Mouse (Mus musculus): ENCODE measurements around the gene Ntn5. TPM values are rescaled to one million over a fixed set of nuclear protein-coding genes. Genes with fewer than 3 reads are reported as not detected.
A peak's percentile ranks its signal among the peaks of the same experiment; 100 is the strongest.

The Ntn5 gene
- polyA plus RNA-seq, 1 experiment from 2014 or later = not detected

DNA sequence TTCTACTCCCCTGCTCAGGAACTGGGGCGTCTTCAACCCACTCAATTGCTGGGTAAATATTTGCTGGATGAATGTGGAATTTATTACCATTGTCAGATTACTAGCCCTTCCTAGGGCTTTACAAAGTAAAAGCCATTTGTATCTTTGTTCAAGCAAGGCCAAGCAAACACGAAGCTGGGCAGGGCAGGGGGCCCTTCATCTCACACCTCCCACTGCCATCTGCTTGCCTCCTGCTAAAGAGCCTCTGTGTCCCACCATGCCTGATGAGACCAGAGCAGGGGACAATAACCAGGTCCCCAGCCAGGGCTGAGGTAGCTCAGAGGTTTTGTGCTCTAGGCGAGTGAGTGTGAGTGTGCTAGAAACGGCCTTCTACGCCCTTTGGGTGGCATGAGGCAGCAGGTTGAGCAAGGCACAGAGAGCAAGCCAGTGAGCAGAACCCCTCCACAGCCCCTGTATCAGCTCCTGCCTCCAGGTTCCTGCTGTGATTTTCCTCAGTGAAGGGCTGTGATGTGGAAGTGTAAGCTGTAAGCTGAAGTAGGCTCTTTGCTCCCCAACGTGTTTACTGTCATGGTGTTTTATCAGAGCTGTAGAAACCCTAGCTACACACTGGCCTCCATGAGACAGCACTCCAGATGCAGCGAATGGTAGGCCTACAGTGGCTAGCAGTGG is 6.1 kb upstream of the Ntn5 start:
- no peak for ATAC-seq (ENCODE audit: low FRiP score)
- Histone ChIP-seq H3K9me3 (ENCODE audit: control insufficient read depth, low read length) (no peaks in the 10 kb centered on the region), H3K27me3 (ENCODE audit: control insufficient read depth, insufficient read depth, low read length) (no peaks in the 10 kb centered on the region), H3K4me2 (no peak overlapping the region), H3K27ac (ENCODE audit: low read depth, low read length) (no peak overlapping the region), H3K4me1 (ENCODE audit: control insufficient read depth, insufficient read depth, low read length) (no peaks in the 10 kb centered on the region), H3K4me3 (ENCODE audit: low read depth, low read length) (no peak overlapping the region), H3K9ac (ENCODE audit: low read length) (no peak overlapping the region), H3K36me3 (ENCODE audit: control insufficient read depth, insufficient read depth, low read length) (no peaks in the 10 kb centered on the region)
- 78% methylated on average over 7 of the region's 7 CpGs for WGBS
- no peak for DNase-seq (ENCODE audit: low spot score, missing footprints)

GRCm38 (mm10) chr7:45678513-45678912 is 5.3 kb upstream of the Ntn5 start:
- Histone ChIP-seq H3K27me3 (ENCODE audit: control insufficient read depth, insufficient read depth, low read length) (no peaks in the 10 kb centered on the region), H3K36me3 (ENCODE audit: control insufficient read depth, insufficient read depth, low read length) (no peaks in the 10 kb centered on the region), H3K9ac (ENCODE audit: low read length) (no peak overlapping the region), H3K9me3 (ENCODE audit: control insufficient read depth, low read length) (no peaks in the 10 kb centered on the region), H3K4me2 (no peak overlapping the region), H3K4me3 (ENCODE audit: low read depth, low read length) (no peak overlapping the region), H3K27ac (ENCODE audit: low read depth, low read length) (no peak overlapping the region), H3K4me1 (ENCODE audit: control insufficient read depth, insufficient read depth, low read length) (no peaks in the 10 kb centered on the region)
- 93% methylated on average over 14 of the region's 14 CpGs for WGBS
- no peak for DNase-seq (ENCODE audit: low spot score, missing footprints)
- no peak for ATAC-seq (ENCODE audit: low FRiP score)

DNA sequence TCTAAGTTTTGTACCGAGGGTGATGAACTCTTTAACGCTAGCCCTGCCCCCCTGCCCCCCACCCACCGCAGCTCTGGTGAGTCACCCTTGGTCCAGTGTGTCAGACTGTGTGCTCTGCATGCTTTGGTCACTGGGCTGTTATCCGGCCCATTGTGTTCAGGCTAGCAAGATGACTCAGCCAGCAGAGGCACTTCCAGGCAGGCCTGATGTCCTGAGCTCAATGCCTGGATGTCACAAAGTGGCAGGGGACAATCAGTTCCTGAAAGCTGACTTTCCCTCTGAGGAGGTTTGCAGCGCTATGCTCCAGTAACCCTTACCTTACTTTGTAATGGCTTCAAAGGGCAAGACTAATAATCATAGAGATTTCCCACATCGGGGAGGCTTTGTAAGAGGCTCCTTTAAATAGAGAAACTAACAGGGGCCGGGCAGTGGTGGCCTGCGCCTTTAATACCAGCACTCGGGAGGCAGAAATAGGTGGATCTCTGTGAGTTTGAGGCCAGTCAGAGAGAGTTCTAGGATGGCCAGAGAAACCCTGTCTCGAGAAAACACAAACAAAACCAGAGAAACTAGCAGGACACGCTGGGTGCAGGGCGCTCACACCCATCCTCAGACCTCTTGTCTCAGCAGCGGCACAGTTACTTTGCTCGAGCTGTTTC is 3.7 kb upstream of the Ntn5 start:
- Histone ChIP-seq H3K27ac (ENCODE audit: low read depth, low read length) (no peak overlapping the region), H3K4me2 (no peak overlapping the region), H3K4me1 (ENCODE audit: control insufficient read depth, insufficient read depth, low read length) (no peaks in the 10 kb centered on the region), H3K9me3 (ENCODE audit: control insufficient read depth, low read length) (no peaks in the 10 kb centered on the region), H3K9ac (ENCODE audit: low read length) (no peak overlapping the region), H3K27me3 (ENCODE audit: control insufficient read depth, insufficient read depth, low read length) (no peaks in the 10 kb centered on the region), H3K4me3 (ENCODE audit: low read depth, low read length) (no peak overlapping the region), H3K36me3 (ENCODE audit: control insufficient read depth, insufficient read depth, low read length) (no peaks in the 10 kb centered on the region)
- ATAC-seq (ENCODE audit: low FRiP score) (no peak), DNase-seq (ENCODE audit: low spot score, missing footprints) (peak; percentile 82)
- 58% methylated on average over 14 of the region's 14 CpGs for WGBS

GRCm38 (mm10) chr7:45681046-45681736 is 2.6 kb upstream of the Ntn5 start:
- DNase-seq (ENCODE audit: low spot score, missing footprints) = no peak
- no peaks in the 10 kb centered on the region for H3K27me3 ChIP-seq (ENCODE audit: control insufficient read depth, insufficient read depth, low read length)
- no peak overlapping the region for H3K27ac ChIP-seq (ENCODE audit: low read depth, low read length)
- no peak overlapping the region for H3K9ac ChIP-seq (ENCODE audit: low read length)
- WGBS = 88% methylated on average over 8 of the region's 8 CpGs
- ATAC-seq (ENCODE audit: low FRiP score) = no peak
- no peaks in the 10 kb centered on the region for H3K4me1 ChIP-seq (ENCODE audit: control insufficient read depth, insufficient read depth, low read length)
- no peak overlapping the region for H3K4me3 ChIP-seq (ENCODE audit: low read depth, low read length)
- no peak overlapping the region for H3K4me2 ChIP-seq
- H3K36me3 ChIP-seq (ENCODE audit: control insufficient read depth, insufficient read depth, low read length) = no peaks in the 10 kb centered on the region
- H3K9me3 ChIP-seq (ENCODE audit: control insufficient read depth, low read length) = no peaks in the 10 kb centered on the region

- no peak overlapping the region for H3K4me3 ChIP-seq (ENCODE audit: low read depth, low read length)
- H3K27ac ChIP-seq (ENCODE audit: low read depth, low read length) = no peak overlapping the region
- WGBS = 30% methylated on average over 14 of the region's 14 CpGs
- H3K27me3 ChIP-seq (ENCODE audit: control insufficient read depth, insufficient read depth, low read length) = no peaks in the 10 kb centered on the region
- no peaks in the 10 kb centered on the region for H3K36me3 ChIP-seq (ENCODE audit: control insufficient read depth, insufficient read depth, low read length)
- ATAC-seq (ENCODE audit: low FRiP score) (peak; percentile 85), DNase-seq (ENCODE audit: low spot score, missing footprints) (peak; percentile 98)
- H3K4me2 ChIP-seq = peak overlapping the region; percentile 1; the same call in 1 of the 2 replicates
- no peaks in the 10 kb centered on the region for H3K4me1 ChIP-seq (ENCODE audit: control insufficient read depth, insufficient read depth, low read length)
- H3K9me3 ChIP-seq (ENCODE audit: control insufficient read depth, low read length) = no peaks in the 10 kb centered on the region
- peak overlapping the region; percentile 21 for H3K9ac ChIP-seq (ENCODE audit: low read length)
Measured at GRCm38 (mm10) chr7:45682144-45683126, 1.4 kb upstream of the Ntn5 start.

GRCm38 (mm10) chr7:45685811-45686210 is 2.0 kb downstream of the Ntn5 start:
- Histone ChIP-seq H3K27ac (ENCODE audit: low read depth, low read length) (no peak overlapping the region), H3K9me3 (ENCODE audit: control insufficient read depth, low read length) (no peaks in the 10 kb centered on the region), H3K27me3 (ENCODE audit: control insufficient read depth, insufficient read depth, low read length) (no peaks in the 10 kb centered on the region), H3K4me1 (ENCODE audit: control insufficient read depth, insufficient read depth, low read length) (no peaks in the 10 kb centered on the region), H3K36me3 (ENCODE audit: control insufficient read depth, insufficient read depth, low read length) (no peaks in the 10 kb centered on the region), H3K4me2 (no peak overlapping the region), H3K4me3 (ENCODE audit: low read depth, low read length) (no peak overlapping the region), H3K9ac (ENCODE audit: low read length) (no peak overlapping the region)
- 57% methylated on average over 10 of the region's 10 CpGs for WGBS
- DNase-seq (ENCODE audit: low spot score, missing footprints) = no peak
- ATAC-seq (ENCODE audit: low FRiP score) = no peak

GRCm38 (mm10) chr7:45686841-45687240 is 3.0 kb downstream of the Ntn5 start:
- Histone ChIP-seq H3K27ac (ENCODE audit: low read depth, low read length) (no peak overlapping the region), H3K36me3 (ENCODE audit: control insufficient read depth, insufficient read depth, low read length) (no peaks in the 10 kb centered on the region), H3K9ac (ENCODE audit: low read length) (no peak overlapping the region), H3K9me3 (ENCODE audit: control insufficient read depth, low read length) (no peaks in the 10 kb centered on the region), H3K4me1 (ENCODE audit: control insufficient read depth, insufficient read depth, low read length) (no peaks in the 10 kb centered on the region), H3K27me3 (ENCODE audit: control insufficient read depth, insufficient read depth, low read length) (no peaks in the 10 kb centered on the region), H3K4me2 (no peak overlapping the region), H3K4me3 (ENCODE audit: low read depth, low read length) (no peak overlapping the region)
- WGBS = 75% methylated on average over 3 of the region's 3 CpGs
- DNase-seq (ENCODE audit: low spot score, missing footprints) = no peak
- ATAC-seq (ENCODE audit: low FRiP score) = no peak

GRCm38 (mm10) chr7:45689099-45689498 is 5.3 kb downstream of the Ntn5 start:
- Histone ChIP-seq H3K36me3 (ENCODE audit: control insufficient read depth, insufficient read depth, low read length) (no peaks in the 10 kb centered on the region), H3K27me3 (ENCODE audit: control insufficient read depth, insufficient read depth, low read length) (no peaks in the 10 kb centered on the region), H3K27ac (ENCODE audit: low read depth, low read length) (no peak overlapping the region), H3K4me1 (ENCODE audit: control insufficient read depth, insufficient read depth, low read length) (no peaks in the 10 kb centered on the region), H3K4me2 (no peak overlapping the region), H3K4me3 (ENCODE audit: low read depth, low read length) (no peak overlapping the region), H3K9ac (ENCODE audit: low read length) (no peak overlapping the region), H3K9me3 (ENCODE audit: control insufficient read depth, low read length) (no peaks in the 10 kb centered on the region)
- no peak for ATAC-seq (ENCODE audit: low FRiP score)
- 74% methylated on average over 6 of the region's 6 CpGs for WGBS
- DNase-seq (ENCODE audit: low spot score, missing footprints) = no peak
